Mouse (Mus musculus) urinary bladder, postnatal 10 days (tissue): ENCODE data around the gene Olfr1253.

Experiments
- DNase-seq: peaks from one replicate; pipeline ENCODE4 v3.0.0; 2022; ENCODE audit warnings: low spot score

The Olfr1253 gene

GRCm38 (mm10) chr2:89756990-89757389 is at the start of gene Olfr1253:
Olfr1253 (minus strand) TSS chr2:89757090.
- no peak for DNase-seq

DNA sequence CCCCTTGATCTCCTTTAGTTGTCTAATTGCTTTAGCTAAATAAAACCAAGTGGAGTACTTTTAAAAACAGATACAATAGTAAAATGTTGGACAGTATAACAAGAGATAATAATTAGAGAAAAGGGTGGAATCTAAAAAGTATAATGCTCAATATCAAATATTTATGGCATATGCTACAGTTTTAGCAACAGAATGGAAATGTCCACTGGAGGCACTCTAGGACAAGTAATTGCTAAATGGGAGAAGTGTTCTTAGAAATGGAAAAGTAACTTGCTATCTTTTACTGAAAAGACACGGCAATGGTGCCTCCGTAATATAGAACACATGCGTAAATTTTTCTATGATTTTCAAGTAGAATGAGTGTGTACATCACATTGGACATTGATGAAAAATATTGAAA is 42.7 kb upstream of the Olfr1253 start:
- no peak for DNase-seq

- no peak for DNase-seq
Observed at GRCm38 (mm10) chr2:89793519-89793918, 36.6 kb upstream of the Olfr1253 start, which contains the start of gene Olfr1254. Olfr1254 (minus strand) TSS chr2:89793619.

DNA sequence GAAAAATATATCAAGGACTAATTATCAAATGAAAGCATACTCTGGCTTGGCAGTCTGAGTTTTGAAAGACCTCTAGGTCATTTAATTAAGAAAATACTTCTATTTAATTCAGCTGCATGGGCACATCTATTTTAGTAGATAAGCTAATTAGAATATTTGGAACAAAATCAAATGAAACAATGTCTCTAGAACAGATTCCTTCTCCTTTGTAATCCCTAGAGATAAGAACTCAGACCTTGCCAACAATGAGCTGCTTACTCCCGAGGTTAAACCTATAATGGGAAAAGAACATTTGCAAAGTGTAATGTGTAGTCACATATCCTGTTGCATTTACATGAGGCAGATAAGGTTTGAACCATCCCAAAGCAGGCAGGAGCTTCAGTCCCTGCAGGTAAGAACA is 32.0 kb downstream of the Olfr1253 start, which contains the start of gene Olfr1252:
Gene Olfr1252, minus strand, starts transcription at position 101 of the 400 bp plus-strand sequence.
- no peak for DNase-seq
